Mouse (Mus musculus): Measurements from ENCODE around the gene Tcea2.

GRCm38 (mm10) chr2:181678780-181679179, 1.3 kb upstream of the Tcea2 start:
- TF ChIP-seq CTCF (IDR thresholded peaks at IDR 0.05; ENCODE audit: low read depth, low read length) (peak; percentile 42; the same call in 1 of the 2 replicates), TAL1 (conservative IDR thresholded peaks at IDR 0.05; ENCODE audit: low read depth, low read length) (no peak)

Measured in G1E (cell line).